Mouse (Mus musculus) bone marrow macrophage, adult 2 months (primary cell): ENCODE data around the gene Orm1. TPM values are rescaled to one million over a fixed set of nuclear protein-coding genes. Genes with fewer than 3 reads are reported as not detected.

Experiments
- H3K27ac ChIP-seq: 2 replicates; pipeline ENCODE4 v1.5.1; 2012; ENCODE audit warnings: low read depth, low read length; ENCODE audit not compliant: insufficient read depth
- H3K4me1 ChIP-seq: 2 replicates; pipeline ENCODE4 v1.6.1; 2012; ENCODE audit warnings: low read length; ENCODE audit not compliant: control insufficient read depth, insufficient read depth
- H3K4me3 ChIP-seq: 2 replicates; pipeline ENCODE4 v1.5.1; 2012; ENCODE audit warnings: mild to moderate bottlenecking, low read length, moderate library complexity; ENCODE audit not compliant: insufficient read depth
- CTCF ChIP-seq: IDR thresholded peaks from 2 replicates; pipeline ENCODE4 v1.5.1; 2012; ENCODE audit warnings: low read depth, mild to moderate bottlenecking, low read length, moderate library complexity
- POLR2A ChIP-seq: IDR thresholded peaks from 2 replicates; pipeline ENCODE4 v1.6.1; 2012; ENCODE audit warnings: mild to moderate bottlenecking, low read depth, low read length, borderline replicate concordance
- polyA plus RNA-seq: library from polyadenylated mRNA; stranded (reverse); fragments of >200 nt; gene quantifications from 2 replicates; pipeline ENCODE4 v1.2.4, GENCODE M21; 2012; ENCODE audit not compliant: missing spikeins, insufficient read depth, insufficient read length

Gene Orm1
- not detected in 2 replicates for polyA plus RNA-seq

- Histone ChIP-seq H3K4me1 (peaks cover 20% of the 10 kb centered on the region), H3K27ac (no peak within 1 kb of the TSS), H3K4me3 (no peak within 1 kb of the TSS)
- TF ChIP-seq CTCF: no peak
- TF ChIP-seq POLR2A: no peak
These were observed at the start of gene Orm1 for GRCm38 (mm10) chr4:63344295-63344694. TSS of gene Orm1 (plus strand) at chr4:63344560.

GRCm38 (mm10) chr4:63295641-63296040 lies 48.7 kb upstream of the Orm1 start:
- TF ChIP-seq POLR2A: no peak
- TF ChIP-seq CTCF: no peak
- Histone ChIP-seq H3K27ac (no peak overlapping the region), H3K4me3 (no peak overlapping the region), H3K4me1 (no peaks in the 10 kb centered on the region)

- no peak overlapping the region for H3K27ac ChIP-seq
These were observed 48.1 kb upstream of the Orm1 start for GRCm38 (mm10) chr4:63296263-63296662.

GRCm38 (mm10) chr4:63296876-63297275 lies 47.5 kb upstream of the Orm1 start:
- no peak overlapping the region for H3K4me3 ChIP-seq
- H3K27ac ChIP-seq: no peak overlapping the region
- no peaks in the 10 kb centered on the region for H3K4me1 ChIP-seq
- TF ChIP-seq CTCF (no peak), POLR2A (no peak)

More at GRCm38 (mm10) chr4:63296263-63296662, 48.1 kb upstream of the Orm1 start:
- TF ChIP-seq POLR2A (no peak), CTCF (no peak)
- Histone ChIP-seq H3K4me1 (no peaks in the 10 kb centered on the region), H3K4me3 (no peak overlapping the region)

GRCm38 (mm10) chr4:63298191-63298590 lies 46.2 kb upstream of the Orm1 start:
- TF ChIP-seq POLR2A: no peak
- no peak for TF ChIP-seq CTCF
- no peaks in the 10 kb centered on the region for H3K4me1 ChIP-seq

DNA sequence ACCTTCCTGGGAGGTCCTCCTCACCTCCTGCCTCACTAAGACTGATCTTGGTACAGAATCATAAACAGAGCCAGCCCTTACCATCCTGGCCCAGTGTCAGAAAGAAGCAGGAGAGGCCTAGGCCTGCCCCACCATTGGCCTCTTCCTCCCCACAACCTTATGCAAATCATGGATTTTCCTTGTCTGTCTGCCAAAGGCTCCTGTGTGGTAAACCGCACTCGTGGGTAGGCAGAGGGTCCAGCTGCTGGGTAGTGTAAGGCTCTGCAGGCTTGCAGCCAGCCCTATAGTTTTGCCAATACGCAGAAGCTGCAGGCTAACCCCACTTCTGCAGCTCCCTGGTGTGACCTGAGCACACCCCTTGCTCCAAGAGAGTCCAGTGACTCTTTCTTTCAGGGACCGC lies 41.7 kb upstream of the Orm1 start:
- no peaks in the 10 kb centered on the region for H3K4me1 ChIP-seq
- no peak overlapping the region for H3K4me3 ChIP-seq
- no peak for TF ChIP-seq CTCF
- TF ChIP-seq POLR2A: no peak
- H3K27ac ChIP-seq: no peak overlapping the region

More at GRCm38 (mm10) chr4:63298191-63298590, 46.2 kb upstream of the Orm1 start:
- H3K4me3 ChIP-seq: no peak overlapping the region
- H3K27ac ChIP-seq: no peak overlapping the region

DNA sequence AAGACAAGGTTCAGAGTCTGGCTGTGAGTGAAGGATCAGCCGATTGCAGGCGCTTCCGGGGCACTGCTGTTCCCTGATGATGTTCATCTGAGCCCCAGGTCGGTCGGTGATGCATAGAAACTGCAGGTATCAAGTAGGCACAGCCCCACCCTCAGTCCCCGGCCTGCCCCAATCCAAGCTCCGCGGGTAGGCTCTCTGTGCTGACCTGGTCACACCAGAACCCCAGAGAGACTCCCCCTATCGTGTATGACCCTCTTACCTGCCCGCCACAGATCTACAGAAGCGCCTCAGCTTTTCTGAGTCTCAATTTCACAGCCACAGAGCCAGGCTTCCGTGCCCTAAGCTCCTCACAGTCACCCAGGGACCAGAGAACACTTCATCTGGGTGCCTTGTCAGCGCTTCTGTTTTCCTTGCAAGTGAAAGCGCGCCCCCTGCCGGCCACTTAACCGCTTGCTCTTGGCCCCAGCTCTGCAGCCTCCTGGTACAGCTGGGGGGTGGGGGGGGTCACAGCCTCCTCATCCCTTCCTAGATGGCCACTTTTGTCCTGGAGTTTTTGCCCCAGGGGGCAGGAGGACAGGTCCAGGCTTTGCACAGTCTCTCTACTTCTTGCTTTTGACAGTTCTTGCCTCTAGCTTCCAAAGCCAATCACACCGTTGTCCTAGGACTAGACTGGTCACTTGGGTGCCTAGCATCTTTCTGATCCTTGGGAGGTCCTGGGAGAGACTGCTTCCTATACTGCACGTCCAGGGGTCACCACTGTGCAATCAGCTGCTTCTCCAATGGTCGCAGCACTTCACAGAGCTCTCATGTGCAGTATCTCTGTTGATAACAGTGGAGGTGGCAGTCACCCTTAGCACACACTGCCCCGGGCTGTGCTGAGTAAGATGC lies 36.9 kb upstream of the Orm1 start:
- Histone ChIP-seq H3K4me1 (no peaks in the 10 kb centered on the region; the same call in 1 of the 2 replicates), H3K27ac (no peak overlapping the region), H3K4me3 (no peak overlapping the region)
- TF ChIP-seq POLR2A (no peak), CTCF (peak; percentile 77)

DNA sequence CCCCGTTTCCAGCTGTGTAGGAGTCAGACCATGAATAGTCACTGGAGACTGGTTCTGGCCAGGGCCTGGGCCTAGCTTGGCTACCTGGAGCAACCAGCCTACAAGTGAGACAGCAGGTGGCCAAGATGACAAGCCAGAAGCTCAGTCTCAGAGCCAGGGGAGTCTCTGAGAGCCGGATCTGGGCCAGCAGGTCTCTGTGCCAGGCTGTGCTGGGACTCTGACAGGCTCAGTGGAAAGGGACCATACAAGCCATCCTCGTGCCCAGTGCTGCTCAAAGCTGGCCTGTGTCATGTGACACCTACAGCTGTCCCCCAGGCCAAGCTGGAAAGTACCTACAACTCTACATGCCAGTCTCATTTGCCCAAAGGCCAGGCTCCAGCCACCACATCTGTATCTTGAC lies 36.0 kb upstream of the Orm1 start:
- Histone ChIP-seq H3K4me1 (no peaks in the 10 kb centered on the region; the same call in 1 of the 2 replicates), H3K27ac (no peak overlapping the region), H3K4me3 (no peak overlapping the region)
- TF ChIP-seq CTCF (no peak), POLR2A (no peak)

- H3K4me1 ChIP-seq: no peaks in the 10 kb centered on the region; the same call in 1 of the 2 replicates
- H3K4me3 ChIP-seq: no peak overlapping the region
- TF ChIP-seq CTCF (no peak), POLR2A (no peak)
- no peak overlapping the region for H3K27ac ChIP-seq
These were observed 34.0 kb upstream of the Orm1 start for GRCm38 (mm10) chr4:63310247-63310855.

- no peak overlapping the region for H3K4me3 ChIP-seq
- peaks cover 9% of the 10 kb centered on the region for H3K4me1 ChIP-seq
- no peak overlapping the region for H3K27ac ChIP-seq
- TF ChIP-seq CTCF: no peak
- no peak for TF ChIP-seq POLR2A
These were observed 32.9 kb upstream of the Orm1 start for GRCm38 (mm10) chr4:63311426-63311825.
